In genomic region chr13:83725831-83726230, GRCm38 (mm10) we compare ENCODE assay signal across 11 mouse cellular contexts.
DNase-seq lines count a peak whose midpoint lies in the region; ATAC-seq and TF ChIP-seq lines count a peak whose summit lies in the region.
"Had no signal": no experiment of that assay in that cellular context is flagged by ENCODE, and none has a peak within 500 bp of the region (broad histone marks: within the 10 kb centered on the region; RNA-seq: fewer than 3 reads in every experiment).

No protein-coding gene starts in this region.

- peak overlapping the region; percentile 100 for H3K27ac ChIP-seq in layer of hippocampus, adult 2 months
- H3K27ac ChIP-seq in forebrain, embryonic 11.5 days (ENCODE audit: low read depth, low read length): peak overlapping the region; percentile 100
- H3K27ac ChIP-seq in midbrain, embryonic 10.5 days (replicated peaks): peak overlapping the region; percentile 100
- H3K27ac ChIP-seq: macrophage had no signal

- H3K4me3 ChIP-seq in layer of hippocampus, adult 2 months: peak overlapping the region; percentile 88
- H3K4me3 ChIP-seq in forebrain, embryonic 11.5 days (ENCODE audit: low read depth, low read length): peak overlapping the region; percentile 85
- H3K4me3 ChIP-seq in midbrain, embryonic 10.5 days: peak overlapping the region; percentile 85; the same call in 1 of the 2 replicates
- H3K4me3 ChIP-seq: heart, embryonic 12.5 days had no signal

- H3K9me3 ChIP-seq in forebrain, embryonic 11.5 days (ENCODE audit: control insufficient read depth, low read length): no peaks in the 10 kb centered on the region
- no peaks in the 10 kb centered on the region for H3K9me3 ChIP-seq in midbrain, embryonic 10.5 days (replicated peaks)
- H3K9me3 ChIP-seq: heart, embryonic 12.5 days had no signal

- 0 out of 2 replicates have a peak, but pooled peaks have one; percentile 6 for TF ChIP-seq CTCF in layer of hippocampus, adult 2 months (conservative IDR thresholded peaks at IDR 0.05)

- no peak for ATAC-seq in forebrain, embryonic 11.5 days (replicated peaks; ENCODE audit: low FRiP score)

- peak overlapping the region; percentile 100 for H3K9ac ChIP-seq in forebrain, embryonic 11.5 days (ENCODE audit: low read length)
- H3K9ac ChIP-seq: heart, embryonic 12.5 days had no signal

- H3K4me2 ChIP-seq in forebrain, embryonic 11.5 days (ENCODE audit: low read depth, low read length, severe bottlenecking): peak overlapping the region; percentile 75
- H3K4me2 ChIP-seq: heart, embryonic 12.5 days had no signal

- peaks cover 2% of the 10 kb centered on the region; the same call in 1 of the 2 replicates for H3K27me3 ChIP-seq in forebrain, embryonic 11.5 days (ENCODE audit: control insufficient read depth, insufficient read depth, low read length)
- peaks cover 92% of the 10 kb centered on the region for H3K27me3 ChIP-seq in midbrain, embryonic 10.5 days (ENCODE audit: low read depth, poor library complexity, severe bottlenecking)

- no peak for DNase-seq in layer of hippocampus, adult 2 months (ENCODE audit: low spot score in 2 of 2)
- no peak for DNase-seq in layer of hippocampus, postnatal 25 days (ENCODE audit: extremely low spot score in 1 of 2, low spot score in 1 of 2)
- peak; percentile 66 for DNase-seq in forebrain, embryonic 11.5 days (ENCODE audit: low spot score)
- DNase-seq in midbrain, embryonic 10.5 days (ENCODE audit: low spot score): peak; percentile 34
- peak; percentile 40 for DNase-seq in retina, embryonic 14.5 days (ENCODE audit: low spot score)
- DNase-seq in adrenal gland, adult (ENCODE audit: inconsistent age in 2 of 2, low spot score in 1 of 2): no peak
- DNase-seq in heart, adult 18-20 months: no peak
- DNase-seq: kidney, adult 11 months; layer of hippocampus, adult 9-11 months had no signal

- no peaks in the 10 kb centered on the region for H3K4me1 ChIP-seq in forebrain, embryonic 11.5 days (replicated peaks; ENCODE audit: control insufficient read depth, insufficient read depth, low read length)
- H3K4me1 ChIP-seq in midbrain, embryonic 10.5 days: peaks cover 40% of the 10 kb centered on the region

- no peaks in the 10 kb centered on the region for H3K36me3 ChIP-seq in forebrain, embryonic 11.5 days (ENCODE audit: control insufficient read depth, insufficient read depth, low read length)
- H3K36me3 ChIP-seq in midbrain, embryonic 10.5 days: peaks cover 3% of the 10 kb centered on the region; the same call in 1 of the 2 replicates
- H3K36me3 ChIP-seq: heart, embryonic 12.5 days had no signal

- whole genome bisulfite sequencing in forebrain, embryonic 11.5 days: under 1% methylated on average over 13 of the region's 13 CpGs
- 2% methylated on average over 13 of the region's 13 CpGs for WGBS in midbrain, embryonic 10.5 days

Comparison
In these comparisons a context has a peak if more than half of its experiments do, and no peak if none do; other contexts are left out.
1. DNase-seq: peak in forebrain, embryonic 11.5 days (single experiment), midbrain, embryonic 10.5 days (single experiment) and retina, embryonic 14.5 days (single experiment); none in layer of hippocampus, adult 2 months (0 of 2), layer of hippocampus, postnatal 25 days (0 of 2), adrenal gland, adult (0 of 2) and heart, adult 18-20 months (0 of 2).
2. Peak in every context shown above with its lines, with median percentiles within 50 percentile points of each other: H3K27ac ChIP-seq and H3K4me3 ChIP-seq.